Mouse (Mus musculus) C2C12 (cell line): ENCODE data around the gene Tmprss7.

ENCODE experiments used
- CEBPB ChIP-seq: IDR thresholded peaks from one replicate; pipeline ENCODE4 v1.6.1; 2011; ENCODE audit warnings: low read depth, mild to moderate bottlenecking, control low read depth, moderate library complexity
- CTCF ChIP-seq: IDR thresholded peaks from one replicate; pipeline ENCODE4 v1.5.1; 2011; ENCODE audit not compliant: control insufficient read depth, insufficient read depth, insufficient read length
- FOSL1 ChIP-seq: IDR thresholded peaks from one replicate; pipeline ENCODE4 v1.8.0; 2011; ENCODE audit warnings: mild to moderate bottlenecking, low read length; ENCODE audit not compliant: poor library complexity, insufficient read depth, severe bottlenecking
- MAX ChIP-seq: IDR thresholded peaks from one replicate; pipeline ENCODE4 v1.6.1; 2011; ENCODE audit warnings: mild to moderate bottlenecking, control low read depth
- MYOD1 ChIP-seq: IDR thresholded peaks from one replicate; pipeline ENCODE4 v1.6.1; 2011; ENCODE audit warnings: low read depth; ENCODE audit not compliant: control insufficient read depth, insufficient read length
- MYOG ChIP-seq: IDR thresholded peaks from one replicate; pipeline ENCODE4 v1.6.1; 2011; ENCODE audit not compliant: control insufficient read depth, insufficient read length; ENCODE audit errors: extremely low read depth
- USF1 ChIP-seq: IDR thresholded peaks from one replicate; pipeline ENCODE4 v1.6.1; 2011; ENCODE audit warnings: low read depth, mild to moderate bottlenecking, control low read depth, moderate library complexity

DNA sequence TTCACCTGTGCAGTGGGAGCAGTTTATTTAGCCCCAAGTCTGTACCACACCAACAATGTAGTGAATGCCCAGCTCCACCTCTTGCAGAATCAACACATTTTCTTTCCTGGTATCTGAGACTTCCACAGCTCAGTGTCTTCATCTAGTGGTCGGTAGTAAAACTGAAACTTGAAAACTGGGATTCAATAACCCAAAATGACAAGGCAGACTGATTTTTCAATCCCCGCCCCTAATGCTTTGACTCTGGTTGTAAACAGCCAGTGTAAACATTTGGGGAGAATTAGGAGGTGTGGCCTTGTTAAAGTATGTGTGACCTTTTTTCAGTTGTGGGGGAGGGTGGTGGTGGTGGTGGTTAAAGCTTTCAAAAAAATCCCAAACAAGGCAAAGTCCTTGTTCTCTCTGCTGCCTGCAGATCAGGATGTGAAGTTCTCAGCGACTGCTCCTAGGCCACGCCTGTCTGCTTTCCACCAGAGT is 84.9 kb downstream of the Tmprss7 start:
- TF ChIP-seq CTCF (no peak), FOSL1 (no peak), MAX (no peak), MYOG (no peak), USF1 (no peak), MYOD1 (no peak), CEBPB (no peak)
